Mouse (Mus musculus) hindbrain, postnatal 0 days (tissue): ENCODE results near the gene Gm21972. TPM values are rescaled to one million over a fixed set of nuclear protein-coding genes. Genes with fewer than 3 reads are reported as not detected.

Experiments used
- ATAC-seq: fragments of 200-750 bp; cut with Nextera tagmentation; 2 replicates; pipeline ENCODE4 v1.8.0; 2017; ENCODE audit warnings: mild to moderate bottlenecking, moderate TSS enrichment, moderate library complexity
- DNase-seq: peaks from one replicate; pipeline ENCODE4 v3.0.0-alpha.2; 2015; ENCODE audit warnings: low spot score
- H3K27ac ChIP-seq: fragments of 300-500 bp; sonication (generic); 2 replicates; pipeline ENCODE4 v1.5.1; 2014; ENCODE audit warnings: mild to moderate bottlenecking
- H3K27me3 ChIP-seq: fragments of 300-500 bp; sonication (generic); 2 replicates; pipeline ENCODE4 v1.6.1; 2014; ENCODE audit warnings: low read length, mixed read lengths; ENCODE audit not compliant: insufficient read depth
- H3K36me3 ChIP-seq: fragments of 300-500 bp; sonication (generic); 2 replicates; pipeline ENCODE4 v1.6.1; 2014; ENCODE audit warnings: low read length, mixed read lengths; ENCODE audit not compliant: insufficient read depth
- H3K4me1 ChIP-seq: fragments of 300-500 bp; sonication (generic); 2 replicates; pipeline ENCODE4 v1.6.1; 2014; ENCODE audit warnings: antibody characterized with exemption, low read length, mixed read lengths; ENCODE audit not compliant: insufficient read depth
- H3K4me2 ChIP-seq: fragments of 300-500 bp; sonication (generic); 2 replicates; pipeline ENCODE4 v1.6.1; 2014; ENCODE audit warnings: low read depth, mild to moderate bottlenecking, low read length, moderate library complexity, mixed read lengths
- H3K4me3 ChIP-seq: fragments of 300-500 bp; sonication (generic); 2 replicates; pipeline ENCODE4 v1.5.1; 2014; ENCODE audit warnings: low read length
- H3K9ac ChIP-seq: fragments of 300-500 bp; sonication (generic); replicated peaks from 2 replicates; pipeline ENCODE4 v1.6.1; 2014; ENCODE audit warnings: mild to moderate bottlenecking, low read length, moderate library complexity, mixed read lengths
- H3K9me3 ChIP-seq: fragments of 300-500 bp; sonication (generic); 2 replicates; pipeline ENCODE4 v1.6.1; 2016; ENCODE audit warnings: low read length, mixed read lengths
- CTCF ChIP-seq: IDR thresholded peaks from 2 replicates; pipeline ENCODE4 v1.5.1; 2016; ENCODE audit warnings: antibody characterized with exemption, control low read depth, low read depth
- WGBS: fragments of 180-500 bp; shearing (Covaris S2); extraction: QIAGEN DNeasy Blood & Tissue Kit; methylation state at CpG from one replicate; pipeline ENCODE4 v1.1.7; 2014; 5-methylcytosine and 5-hydroxymethylcytosine counted together
- polyA plus RNA-seq: library from polyadenylated mRNA; unstranded; fragments of >200 nt; fragmentation: Nextera tagmentation; extraction: Ambion mirVana; gene quantifications from 2 replicates; pipeline ENCODE4 v1.2.1, GENCODE M21; 2015
- total RNA-seq: library from RNA; depleted of rRNA; stranded (reverse); fragments of >200 nt; gene quantifications from 2 replicates; pipeline ENCODE4 v1.2.3, GENCODE M21; 2014

Gene Gm21972
- total and polyA plus RNA-seq, 2 experiments from 2014 or later: 0.29 to 5.2 TPM

GRCm38 (mm10) chr1:86182004-86182709 is 48.7 kb downstream of the Gm21972 start:
- no peak for DNase-seq

GRCm38 (mm10) chr1:86183577-86184263 is 50.3 kb downstream of the Gm21972 start:
- 95% methylated on average over 4 of the region's 4 CpGs for WGBS
- Histone ChIP-seq H3K27ac (no peak overlapping the region), H3K4me1 (no peaks in the 10 kb centered on the region), H3K27me3 (no peaks in the 10 kb centered on the region), H3K9ac (no peak overlapping the region), H3K36me3 (no peaks in the 10 kb centered on the region), H3K4me3 (no peak overlapping the region), H3K4me2 (no peak overlapping the region), H3K9me3 (no peaks in the 10 kb centered on the region)
- ATAC-seq (no peak), DNase-seq (no peak)
- no peak for TF ChIP-seq CTCF

More at GRCm38 (mm10) chr1:86182004-86182709, 48.7 kb downstream of the Gm21972 start:
- no peaks in the 10 kb centered on the region for H3K4me1 ChIP-seq
- no peak overlapping the region for H3K27ac ChIP-seq
- WGBS: 87% methylated on average over 5 of the region's 5 CpGs
- no peak overlapping the region for H3K9ac ChIP-seq
- no peak for TF ChIP-seq CTCF
- no peaks in the 10 kb centered on the region for H3K9me3 ChIP-seq
- ATAC-seq: no peak
- H3K27me3 ChIP-seq: no peaks in the 10 kb centered on the region
- H3K4me3 ChIP-seq: no peak overlapping the region
- H3K4me2 ChIP-seq: no peak overlapping the region
- H3K36me3 ChIP-seq: peaks cover 8% of the 10 kb centered on the region; the same call in 1 of the 2 replicates

GRCm38 (mm10) chr1:86186762-86187161 is 53.3 kb downstream of the Gm21972 start:
- H3K9me3 ChIP-seq: no peaks in the 10 kb centered on the region
- ATAC-seq (no peak), DNase-seq (no peak)
- H3K36me3 ChIP-seq: peaks cover 10% of the 10 kb centered on the region; the same call in 1 of the 2 replicates
- no peak overlapping the region for H3K4me2 ChIP-seq
- no peak overlapping the region for H3K9ac ChIP-seq
- no peaks in the 10 kb centered on the region for H3K4me1 ChIP-seq
- no peaks in the 10 kb centered on the region for H3K27me3 ChIP-seq
- TF ChIP-seq CTCF: no peak
- H3K27ac ChIP-seq: no peak overlapping the region
- no peak overlapping the region for H3K4me3 ChIP-seq
- WGBS: 88% methylated on average over 7 of the region's 7 CpGs

- no peaks in the 10 kb centered on the region for H3K4me1 ChIP-seq
- no peaks in the 10 kb centered on the region for H3K9me3 ChIP-seq
- no peak overlapping the region for H3K27ac ChIP-seq
- H3K4me3 ChIP-seq: no peak overlapping the region
- no peak for DNase-seq
- H3K9ac ChIP-seq: no peak overlapping the region
- H3K4me2 ChIP-seq: no peak overlapping the region
- 64% methylated on average over 2 of the region's 2 CpGs for WGBS
- TF ChIP-seq CTCF: no peak
- no peaks in the 10 kb centered on the region for H3K27me3 ChIP-seq
- H3K36me3 ChIP-seq: peaks cover 10% of the 10 kb centered on the region; the same call in 1 of the 2 replicates
- no peak for ATAC-seq
Measured at GRCm38 (mm10) chr1:86187856-86188255, 54.4 kb downstream of the Gm21972 start.

- no peak for DNase-seq
- H3K27ac ChIP-seq: no peak overlapping the region
- TF ChIP-seq CTCF: no peak
- WGBS: 83% methylated on average over 2 of the region's 2 CpGs
- no peak overlapping the region for H3K9ac ChIP-seq
- H3K4me1 ChIP-seq: no peaks in the 10 kb centered on the region
- no peak overlapping the region for H3K4me3 ChIP-seq
- no peak for ATAC-seq
- no peaks in the 10 kb centered on the region for H3K9me3 ChIP-seq
- H3K4me2 ChIP-seq: no peak overlapping the region
- no peaks in the 10 kb centered on the region for H3K27me3 ChIP-seq
- H3K36me3 ChIP-seq: peaks cover 10% of the 10 kb centered on the region; the same call in 1 of the 2 replicates
Measured at GRCm38 (mm10) chr1:86188271-86188670, 54.8 kb downstream of the Gm21972 start.

- TF ChIP-seq CTCF: no peak
- Histone ChIP-seq H3K4me1 (no peaks in the 10 kb centered on the region), H3K4me2 (no peak overlapping the region), H3K4me3 (no peak overlapping the region), H3K9me3 (no peaks in the 10 kb centered on the region), H3K36me3 (peaks cover 10% of the 10 kb centered on the region; the same call in 1 of the 2 replicates), H3K27me3 (no peaks in the 10 kb centered on the region), H3K27ac (no peak overlapping the region), H3K9ac (no peak overlapping the region)
- ATAC-seq (no peak), DNase-seq (no peak)
- 88% methylated on average over 6 of the region's 6 CpGs for WGBS
Measured at GRCm38 (mm10) chr1:86189034-86189702, 55.7 kb downstream of the Gm21972 start.
